Mouse (Mus musculus) myocyte (in vitro differentiated cells): ENCODE measurements around the gene Ly86. TPM values are rescaled to one million over a fixed set of nuclear protein-coding genes. Genes with fewer than 3 reads are reported as not detected.

ENCODE experiments used
- H3K27me3 ChIP-seq: one replicate; pipeline ENCODE4 v1.6.1; 2011; ENCODE audit not compliant: control insufficient read depth, insufficient read depth, insufficient read length
- H3K36me3 ChIP-seq: one replicate; pipeline ENCODE4 v1.6.1; 2011; ENCODE audit not compliant: control insufficient read depth, insufficient read depth
- H3K4me2 ChIP-seq: one replicate; pipeline ENCODE4 v1.6.1; 2011; ENCODE audit warnings: low read depth, control low read depth
- H3K4me3 ChIP-seq: one replicate; pipeline ENCODE4 v1.5.1; 2011; ENCODE audit warnings: mild to moderate bottlenecking, control low read depth, moderate library complexity
- H3K79me2 ChIP-seq: one replicate; pipeline ENCODE4 v1.6.1; 2011; ENCODE audit not compliant: control insufficient read depth, insufficient read depth
- H3ac ChIP-seq: one replicate; pipeline ENCODE4 v1.6.1; 2011; ENCODE audit not compliant: control insufficient read depth, insufficient read length
- CEBPB ChIP-seq: IDR thresholded peaks from 2 replicates; pipeline ENCODE4 v1.6.1; 2011; ENCODE audit warnings: mild to moderate bottlenecking, moderate library complexity; ENCODE audit not compliant: poor library complexity, insufficient read depth, severe bottlenecking
- E2F4 ChIP-seq: IDR thresholded peaks from one replicate; pipeline ENCODE4 v1.6.1; 2011; ENCODE audit warnings: mild to moderate bottlenecking, control low read depth, moderate library complexity; ENCODE audit not compliant: insufficient read depth
- MAX ChIP-seq: IDR thresholded peaks from one replicate; pipeline ENCODE4 v1.6.1; 2011; ENCODE audit warnings: low read depth, mild to moderate bottlenecking, control low read depth
- MYOD1 ChIP-seq, 3 experiments: IDR thresholded peaks; one replicate each; pipeline ENCODE4 v1.6.1; 2011; ENCODE audit warnings: control low read depth in 2 of 3, low read depth in 2 of 3, mild to moderate bottlenecking in 2 of 3, moderate library complexity in 1 of 3; ENCODE audit not compliant: insufficient read length in 2 of 3, control insufficient read depth in 1 of 3
- MYOG ChIP-seq, 3 experiments: IDR thresholded peaks; one replicate each; pipeline ENCODE4 v1.6.1; 2011; ENCODE audit warnings: control low read depth in 2 of 3, low read depth in 2 of 3, mild to moderate bottlenecking in 2 of 3; ENCODE audit not compliant: insufficient read length in 2 of 3, control insufficient read depth in 1 of 3, insufficient read depth in 1 of 3
- POLR2A ChIP-seq: IDR thresholded peaks from one replicate; pipeline ENCODE4 v1.6.1; 2011; ENCODE audit warnings: low read depth, mild to moderate bottlenecking, control low read depth, moderate library complexity; ENCODE audit not compliant: insufficient read length
- POLR2AphosphoS2 ChIP-seq: IDR thresholded peaks from one replicate; pipeline ENCODE4 v1.6.1; 2011; ENCODE audit warnings: low read depth, control low read depth; ENCODE audit not compliant: insufficient read length
- REST ChIP-seq: IDR thresholded peaks from one replicate; pipeline ENCODE4 v1.6.1; 2011; ENCODE audit warnings: mild to moderate bottlenecking, control low read depth, moderate library complexity; ENCODE audit not compliant: insufficient read depth, insufficient read length
- SRF ChIP-seq: IDR thresholded peaks from one replicate; pipeline ENCODE4 v1.6.1; 2011; ENCODE audit warnings: low read depth; ENCODE audit not compliant: control insufficient read depth, insufficient read length
- TCF12 ChIP-seq: IDR thresholded peaks from one replicate; pipeline ENCODE4 v1.6.1; 2011; ENCODE audit warnings: mild to moderate bottlenecking, control low read depth; ENCODE audit not compliant: poor library complexity, insufficient read depth, severe bottlenecking
- TCF3 ChIP-seq: IDR thresholded peaks from one replicate; pipeline ENCODE4 v1.6.1; 2011; ENCODE audit warnings: low read depth, control low read depth; ENCODE audit not compliant: insufficient read length
- USF1 ChIP-seq: IDR thresholded peaks from one replicate; pipeline ENCODE4 v1.6.1; 2011; ENCODE audit warnings: low read depth, mild to moderate bottlenecking, control low read depth, moderate library complexity
- polyA plus RNA-seq: library from polyadenylated mRNA; unstranded; fragments of >200 nt; fragmentation: generic; extraction: Trizol; gene quantifications from one replicate; pipeline ENCODE4 v1.2.1, GENCODE M21; 2012; ENCODE audit warnings: missing spikeins

Ly86 gene
- polyA plus RNA-seq, 1 experiment = not detected

GRCm38 (mm10) chr13:37446699-37447258, 101.8 kb downstream of the Ly86 start:
- Histone ChIP-seq H3ac (no peak overlapping the region), H3K79me2 (no peaks in the 10 kb centered on the region), H3K4me3 (no peak overlapping the region), H3K4me2 (no peak overlapping the region), H3K27me3 (no peaks in the 10 kb centered on the region), H3K36me3 (no peaks in the 10 kb centered on the region)
- TF ChIP-seq MAX (no peak), TCF12 (no peak), POLR2AphosphoS2 (no peak), E2F4 (no peak), REST (no peak), MYOD1 (IDR thresholded peaks at IDR 0.05; ENCODE audit: control insufficient read depth in 1 of 3, insufficient read length in 2 of 3, low read depth in 2 of 3) (no peak), USF1 (no peak), MYOG (IDR thresholded peaks at IDR 0.05; ENCODE audit: control insufficient read depth in 1 of 3, insufficient read depth in 1 of 3, insufficient read length in 2 of 3, low read depth in 2 of 3) (no peak), SRF (no peak), TCF3 (no peak), CEBPB (no peak), POLR2A (no peak)

GRCm38 (mm10) chr13:37451021-37451420, 106.0 kb downstream of the Ly86 start:
- Histone ChIP-seq H3K36me3 (no peaks in the 10 kb centered on the region), H3K4me3 (no peak overlapping the region), H3K4me2 (no peak overlapping the region), H3ac (no peak overlapping the region), H3K79me2 (no peaks in the 10 kb centered on the region), H3K27me3 (no peaks in the 10 kb centered on the region)
- TF ChIP-seq TCF12 (no peak), MYOD1 (IDR thresholded peaks at IDR 0.05; ENCODE audit: control insufficient read depth in 1 of 3, insufficient read length in 2 of 3, low read depth in 2 of 3) (no peak), SRF (no peak), MAX (no peak), REST (no peak), USF1 (no peak), E2F4 (no peak), CEBPB (no peak), TCF3 (no peak), MYOG (IDR thresholded peaks at IDR 0.05; ENCODE audit: control insufficient read depth in 1 of 3, insufficient read depth in 1 of 3, insufficient read length in 2 of 3, low read depth in 2 of 3) (no peak)

- H3K4me3 ChIP-seq = no peak overlapping the region
- no peak overlapping the region for H3K4me2 ChIP-seq
- H3K27me3 ChIP-seq = no peaks in the 10 kb centered on the region
- no peak overlapping the region for H3ac ChIP-seq
- H3K36me3 ChIP-seq = no peaks in the 10 kb centered on the region
- no peak for TF ChIP-seq USF1
- TF ChIP-seq CEBPB = no peak
- TF ChIP-seq SRF = no peak
- TF ChIP-seq E2F4 = no peak
- TF ChIP-seq MAX = no peak
- TF ChIP-seq MYOD1 (IDR thresholded peaks at IDR 0.05; ENCODE audit: control insufficient read depth in 1 of 3, insufficient read length in 2 of 3, low read depth in 2 of 3) = no peak
- no peak for TF ChIP-seq REST
- TF ChIP-seq TCF3 = no peak
- TF ChIP-seq POLR2AphosphoS2 = no peak
- no peak for TF ChIP-seq MYOG (IDR thresholded peaks at IDR 0.05; ENCODE audit: control insufficient read depth in 1 of 3, insufficient read depth in 1 of 3, insufficient read length in 2 of 3, low read depth in 2 of 3)
- no peak for TF ChIP-seq POLR2A
- no peak for TF ChIP-seq TCF12
- H3K79me2 ChIP-seq = no peaks in the 10 kb centered on the region
These were observed 106.5 kb downstream of the Ly86 start for GRCm38 (mm10) chr13:37451471-37451870.

GRCm38 (mm10) chr13:37452022-37452941, 107.3 kb downstream of the Ly86 start:
- TF ChIP-seq SRF = no peak
- TF ChIP-seq MYOD1 (IDR thresholded peaks at IDR 0.05; ENCODE audit: control insufficient read depth in 1 of 3, insufficient read length in 2 of 3, low read depth in 2 of 3) = no peak
- no peak for TF ChIP-seq TCF12
- no peak for TF ChIP-seq POLR2AphosphoS2
- TF ChIP-seq POLR2A = no peak
- TF ChIP-seq TCF3 = no peak
- TF ChIP-seq E2F4 = no peak
- no peak for TF ChIP-seq REST
- no peak for TF ChIP-seq CEBPB
- no peak for TF ChIP-seq MYOG (IDR thresholded peaks at IDR 0.05; ENCODE audit: control insufficient read depth in 1 of 3, insufficient read depth in 1 of 3, insufficient read length in 2 of 3, low read depth in 2 of 3)
- no peak for TF ChIP-seq MAX
- H3K79me2 ChIP-seq = no peaks in the 10 kb centered on the region
- H3K4me3 ChIP-seq = no peak overlapping the region
- no peak overlapping the region for H3ac ChIP-seq
- H3K27me3 ChIP-seq = no peaks in the 10 kb centered on the region
- H3K4me2 ChIP-seq = peak overlapping the region; percentile 47
- no peaks in the 10 kb centered on the region for H3K36me3 ChIP-seq
